Mouse (Mus musculus) cerebellum, adult 2 months (tissue): ENCODE data around the gene Sptbn1.
"Not testable (repeated sequence)": the region's sequence is repeated elsewhere in the genome, so short reads cannot be mapped to it uniquely, and the experiment has no call there.

Experiments used
- CTCF ChIP-seq: fragments of 200-500 bp; IDR thresholded peaks from 2 replicates; pipeline ENCODE4 v1.5.1; 2011; ENCODE audit warnings: low read depth, mild to moderate bottlenecking, control low read depth, low read length, moderate library complexity, borderline replicate concordance; ENCODE audit not compliant: insufficient read depth
- POLR2A ChIP-seq: fragments of 200-500 bp; IDR thresholded peaks from 2 replicates; pipeline ENCODE4 v1.6.1; 2011; ENCODE audit warnings: low read length, control low read depth, borderline replicate concordance; ENCODE audit not compliant: insufficient read depth

GRCm38 (mm10) chr11:30255211-30255610, 12.8 kb downstream of the Sptbn1 start:
- not testable (repeated sequence) for TF ChIP-seq POLR2A, CTCF
